Mouse (Mus musculus) splenic B cell, adult 2 months (primary cell): ENCODE data around the gene Tenm4.

ENCODE experiments used
- DNase-seq: peaks from one replicate; pipeline ENCODE4 v3.0.0-alpha.2; 2011; ENCODE audit warnings: low read depth, low spot score
- H3K27me3 ChIP-seq: 2 replicates; pipeline ENCODE4 v1.6.1; 2012; ENCODE audit warnings: mild to moderate bottlenecking, low read length, moderate library complexity, mixed read lengths; ENCODE audit not compliant: control insufficient read depth, poor library complexity, insufficient read depth, severe bottlenecking
- H3K36me3 ChIP-seq: 2 replicates; pipeline ENCODE4 v1.6.1; 2012; ENCODE audit warnings: mild to moderate bottlenecking, low read length, moderate library complexity, mixed read lengths; ENCODE audit not compliant: control insufficient read depth, poor library complexity, insufficient read depth, severe bottlenecking

The Tenm4 gene

DNA sequence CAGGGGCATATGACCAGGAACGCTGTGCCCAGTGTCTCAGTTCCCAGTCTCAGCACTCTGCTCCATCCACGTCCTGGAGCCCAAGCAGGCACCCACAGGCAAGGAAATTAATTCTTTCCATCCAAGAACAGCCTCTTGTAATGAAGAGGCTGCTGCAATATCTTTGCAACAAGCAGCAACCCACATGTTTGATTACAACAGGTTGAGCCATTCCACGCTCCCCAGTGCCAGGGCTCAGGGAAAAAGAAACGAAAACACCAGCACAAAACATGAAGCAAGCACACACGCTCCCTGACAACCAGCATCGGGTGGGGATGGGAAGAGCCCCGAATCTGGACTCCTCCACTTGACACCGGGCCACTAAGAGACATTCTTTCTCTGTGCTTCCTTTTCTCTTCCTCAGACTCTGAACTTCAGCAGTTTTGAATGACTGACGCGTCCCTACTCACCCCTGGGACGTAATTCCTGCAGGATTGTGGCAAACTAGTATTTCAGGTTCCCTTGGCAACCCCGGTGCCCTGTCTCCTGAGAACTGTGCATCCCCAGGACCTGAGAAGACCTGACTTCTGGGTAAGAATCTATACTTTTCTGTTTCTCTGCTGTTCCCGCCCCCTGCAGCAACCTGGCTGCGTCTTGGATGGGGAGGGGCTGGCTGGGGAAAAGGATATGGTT lies at the start of gene Tenm4:
Gene Tenm4 (plus strand): TSS at position 323 of the 672 bp plus-strand sequence.
- no peaks in the 10 kb centered on the region for H3K27me3 ChIP-seq
- DNase-seq, result no peak
- no peaks in the 10 kb centered on the region for H3K36me3 ChIP-seq

- DNase-seq, result no peak
- Histone ChIP-seq H3K36me3 (no peaks in the 10 kb centered on the region), H3K27me3 (no peaks in the 10 kb centered on the region)
Measured at GRCm38 (mm10) chr7:96130763-96131162, 40.3 kb upstream of the Tenm4 start.

- no peaks in the 10 kb centered on the region for H3K36me3 ChIP-seq
- H3K27me3 ChIP-seq, result no peaks in the 10 kb centered on the region
- DNase-seq, result no peak
Measured at GRCm38 (mm10) chr7:96131175-96131574, 39.9 kb upstream of the Tenm4 start.

- no peak for DNase-seq
- H3K36me3 ChIP-seq, result no peaks in the 10 kb centered on the region
- no peaks in the 10 kb centered on the region; the same call in 1 of the 2 replicates for H3K27me3 ChIP-seq
Measured at GRCm38 (mm10) chr7:96136497-96136961, 34.5 kb upstream of the Tenm4 start.

GRCm38 (mm10) chr7:96141876-96142275 lies 29.2 kb upstream of the Tenm4 start:
- DNase-seq, result no peak
- no peaks in the 10 kb centered on the region; the same call in 1 of the 2 replicates for H3K27me3 ChIP-seq
- no peaks in the 10 kb centered on the region for H3K36me3 ChIP-seq

GRCm38 (mm10) chr7:96142973-96143596 lies 28.0 kb upstream of the Tenm4 start:
- Histone ChIP-seq H3K27me3 (no peaks in the 10 kb centered on the region; the same call in 1 of the 2 replicates), H3K36me3 (no peaks in the 10 kb centered on the region)
- no peak for DNase-seq

GRCm38 (mm10) chr7:96147436-96147835 lies 23.6 kb upstream of the Tenm4 start:
- DNase-seq, result no peak
- H3K27me3 ChIP-seq, result no peaks in the 10 kb centered on the region
- H3K36me3 ChIP-seq, result no peaks in the 10 kb centered on the region

DNA sequence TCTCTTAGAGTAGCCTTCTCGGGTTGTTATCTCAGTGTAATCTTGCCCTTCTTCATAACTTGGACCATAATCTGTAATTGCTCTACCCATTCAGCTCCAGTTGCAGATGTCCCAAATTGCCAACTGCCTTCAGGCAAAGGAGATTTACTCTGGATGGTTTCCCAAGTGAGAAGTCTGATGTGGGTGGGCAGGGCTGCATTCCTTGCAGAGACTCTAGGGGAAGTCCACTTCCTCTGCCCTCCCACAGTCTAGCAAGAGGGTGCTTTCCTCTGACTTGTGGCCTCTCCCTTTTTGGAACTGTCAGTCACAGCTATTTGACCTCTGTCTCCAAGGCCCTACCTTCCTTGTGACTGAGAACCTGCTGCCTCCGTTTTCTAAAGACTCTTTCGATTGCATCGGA lies 22.9 kb upstream of the Tenm4 start:
- DNase-seq, result no peak
- Histone ChIP-seq H3K36me3 (no peaks in the 10 kb centered on the region), H3K27me3 (no peaks in the 10 kb centered on the region)

DNA sequence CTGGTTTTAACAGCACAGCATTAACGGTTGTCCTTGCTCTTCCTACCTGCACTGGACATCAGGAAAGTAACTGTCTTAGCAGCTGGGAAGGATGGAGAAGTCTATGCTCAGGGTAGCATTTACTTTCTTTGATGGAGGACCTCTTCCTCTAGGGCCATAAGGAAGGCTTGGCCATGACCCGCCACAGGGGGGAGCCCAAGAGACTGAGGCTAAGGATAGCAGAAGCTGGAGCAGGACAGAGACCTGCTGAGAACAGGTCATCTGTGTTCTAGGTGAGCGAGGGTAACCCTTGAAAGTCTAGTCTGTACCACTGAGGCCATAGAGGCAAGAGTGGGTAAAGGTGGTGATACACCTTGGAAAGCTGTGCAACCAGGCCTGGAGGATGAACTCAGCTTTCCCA lies 19.8 kb upstream of the Tenm4 start:
- Histone ChIP-seq H3K27me3 (no peaks in the 10 kb centered on the region), H3K36me3 (no peaks in the 10 kb centered on the region)
- DNase-seq, result peak; percentile 56

- no peaks in the 10 kb centered on the region for H3K27me3 ChIP-seq
- no peaks in the 10 kb centered on the region for H3K36me3 ChIP-seq
- no peak for DNase-seq
Measured at GRCm38 (mm10) chr7:96151961-96152360, 19.1 kb upstream of the Tenm4 start.

DNA sequence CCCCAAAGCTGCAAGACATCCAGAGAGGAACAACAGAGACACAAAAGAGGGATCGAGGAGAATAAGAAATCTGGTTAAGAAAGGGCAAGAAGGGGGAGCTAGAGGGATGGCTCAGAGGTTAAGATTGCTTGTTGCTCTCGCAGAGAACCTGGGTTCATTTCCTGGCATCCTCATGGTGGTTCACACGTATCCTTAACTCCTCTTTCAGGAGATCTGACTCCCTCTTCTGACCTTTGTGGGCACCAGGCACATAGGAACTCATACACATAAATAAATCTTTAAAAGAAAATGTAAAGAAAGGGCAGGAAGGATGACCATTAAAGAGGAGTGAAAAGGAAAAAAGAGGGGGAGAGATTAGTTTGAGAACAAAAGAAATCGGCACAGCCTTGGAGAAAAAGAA lies 18.6 kb upstream of the Tenm4 start:
- no peak for DNase-seq
- Histone ChIP-seq H3K27me3 (no peaks in the 10 kb centered on the region), H3K36me3 (no peaks in the 10 kb centered on the region)

GRCm38 (mm10) chr7:96152924-96153359 lies 18.1 kb upstream of the Tenm4 start:
- peak; percentile 32 for DNase-seq

DNA sequence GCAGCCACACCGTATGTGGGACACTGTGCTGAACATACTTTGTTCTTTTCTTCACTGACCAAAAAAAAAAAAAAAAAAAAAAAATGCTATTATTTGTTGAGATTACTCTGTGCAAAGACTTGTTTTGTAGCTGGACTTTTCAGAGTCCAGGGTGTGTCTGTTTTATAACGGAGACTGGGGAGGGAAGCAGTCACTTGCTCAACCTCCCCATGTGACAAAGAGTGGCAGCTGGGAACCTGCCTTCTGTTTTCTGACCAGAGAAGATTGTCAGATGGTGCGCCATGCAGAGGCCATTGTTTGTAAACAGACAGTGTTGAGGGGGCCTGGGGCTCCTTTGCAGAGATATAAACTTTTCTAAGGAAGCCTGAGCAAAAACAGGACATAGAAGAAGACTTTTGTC lies 17.0 kb upstream of the Tenm4 start:
- Histone ChIP-seq H3K36me3 (no peaks in the 10 kb centered on the region), H3K27me3 (no peaks in the 10 kb centered on the region)
- DNase-seq, result no peak

More at GRCm38 (mm10) chr7:96152924-96153359, 18.1 kb upstream of the Tenm4 start:
- Histone ChIP-seq H3K27me3 (no peaks in the 10 kb centered on the region), H3K36me3 (no peaks in the 10 kb centered on the region)

- no peak for DNase-seq
- Histone ChIP-seq H3K36me3 (no peaks in the 10 kb centered on the region), H3K27me3 (no peaks in the 10 kb centered on the region)
Measured at GRCm38 (mm10) chr7:96156481-96157255, 14.4 kb upstream of the Tenm4 start.

GRCm38 (mm10) chr7:96164141-96164540 lies 6.9 kb upstream of the Tenm4 start:
- no peaks in the 10 kb centered on the region for H3K27me3 ChIP-seq

More at GRCm38 (mm10) chr7:96164141-96164540, 6.9 kb upstream of the Tenm4 start:
- H3K36me3 ChIP-seq, result no peaks in the 10 kb centered on the region
- DNase-seq, result no peak
